Mouse (Mus musculus): ENCODE measurements around the gene Slit3. TPM values are rescaled to one million over a fixed set of nuclear protein-coding genes. Genes with fewer than 3 reads are reported as not detected.

The Slit3 gene
- 12.7 TPM for polyA plus RNA-seq (2014; fragmentation: Illumina TruSeq; extraction: RNeasy Lipid Tissue Mini Kit (QIAGEN cat#74804); ENCODE audit: insufficient read depth, low read depth, low replicate concordance)

GRCm38 (mm10) chr11:35120894-35121610 is at the start of gene Slit3:
TSS of gene Slit3 (plus strand) at chr11:35121224.

All from lung, adult 10 weeks (tissue).